Mouse (Mus musculus): ENCODE measurements at regions not wholly inside any gene's neighbourhood (a gene's known extent, or its start where the extent isn't known, plus 50 kb on each side); places are given as distances from the start of the nearest gene placed in this dataset.
A peak's percentile ranks its signal among the peaks of the same experiment; 100 is the strongest.

- no peak for DNase-seq
Measured at GRCm38 (mm10) chr7:68686396-68687139, 62.5 kb downstream of the Arrdc4 start.

GRCm38 (mm10) chr7:68682929-68683643 is 66.0 kb downstream of the Arrdc4 start:
- no peak for DNase-seq

DNA sequence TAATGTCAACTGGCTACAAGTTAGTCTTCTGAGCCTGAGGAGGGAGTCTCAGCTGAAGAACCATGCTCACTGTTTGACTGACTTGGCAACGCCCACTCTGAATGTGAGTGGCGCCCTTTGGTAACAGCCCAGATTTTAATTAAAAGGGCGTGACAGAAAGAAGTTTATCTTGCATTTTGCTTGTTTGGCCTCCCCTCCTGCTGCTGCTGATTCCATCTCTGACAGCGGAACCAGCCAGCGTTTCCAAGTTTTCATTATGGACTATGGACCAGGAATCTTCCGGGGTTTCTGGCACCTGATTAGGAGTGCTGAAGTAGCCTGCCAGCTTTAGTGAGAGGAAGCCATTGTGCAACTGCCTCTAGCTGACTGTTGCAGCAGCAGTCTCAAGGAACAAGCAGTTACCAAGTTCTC is 66.7 kb downstream of the Arrdc4 start:
- DNase-seq: peak; percentile 16 to 46

- no peak for DNase-seq
Measured at GRCm38 (mm10) chr7:68679770-68680169, 69.3 kb downstream of the Arrdc4 start.

- no peak for DNase-seq
Measured at GRCm38 (mm10) chr7:68667790-68668732, 81.0 kb downstream of the Arrdc4 start.

DNA sequence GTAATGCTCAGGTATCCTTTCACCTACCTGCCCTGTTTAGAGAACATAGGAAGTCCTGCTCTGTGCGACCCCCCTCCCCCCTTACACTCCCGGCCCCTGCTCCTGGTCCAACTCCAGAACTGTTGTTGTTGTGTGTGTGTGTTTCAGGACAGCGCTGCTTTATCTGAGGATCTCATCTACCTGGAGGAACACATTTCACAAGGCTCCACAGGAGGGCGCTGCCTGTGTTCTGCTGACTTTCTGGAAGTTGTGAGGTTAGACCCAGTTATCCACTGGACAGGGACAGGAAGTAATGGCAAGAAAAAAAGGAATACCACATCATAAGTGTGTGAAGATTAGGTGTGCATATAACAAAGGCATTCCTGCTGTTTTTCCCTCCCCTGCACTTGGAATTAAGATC is 81.8 kb downstream of the Arrdc4 start:
- DNase-seq: no peak

GRCm38 (mm10) chr7:68656354-68656753 is 92.7 kb downstream of the Arrdc4 start:
- no peak for DNase-seq

- DNase-seq: no peak
Measured at GRCm38 (mm10) chr7:68653534-68653933, 95.5 kb downstream of the Arrdc4 start.

DNA sequence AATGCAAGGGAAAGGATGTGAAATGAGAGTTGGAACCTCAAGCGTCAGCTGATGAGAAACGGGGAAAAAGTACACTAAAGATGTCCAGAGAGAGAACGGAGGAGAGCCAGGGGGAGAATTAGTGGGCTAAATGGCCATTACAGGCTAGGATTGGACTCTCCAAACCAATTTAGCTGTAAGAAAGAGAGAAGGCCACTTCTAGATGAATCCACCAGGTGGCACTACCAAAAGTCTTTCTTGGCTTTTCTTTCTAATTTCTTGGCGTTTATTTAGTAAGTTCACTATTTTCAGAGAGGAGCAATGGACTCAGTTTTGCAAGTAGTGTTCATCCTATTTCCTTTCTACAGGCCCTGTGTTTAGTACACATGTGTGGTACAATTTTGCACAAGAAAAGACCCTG is 97.6 kb downstream of the Arrdc4 start:
- peak; percentile 2 to 12 for DNase-seq

- no peak for DNase-seq
Measured at GRCm38 (mm10) chr7:68637556-68638215, 111.4 kb downstream of the Arrdc4 start.

- DNase-seq: no peak
Measured at GRCm38 (mm10) chr7:68621080-68621479, 128.0 kb downstream of the Arrdc4 start.

GRCm38 (mm10) chr7:68610499-68610898 is 138.5 kb downstream of the Arrdc4 start:
- DNase-seq: no peak

GRCm38 (mm10) chr7:68607170-68607569 is 141.9 kb downstream of the Arrdc4 start:
- DNase-seq: no peak

DNA sequence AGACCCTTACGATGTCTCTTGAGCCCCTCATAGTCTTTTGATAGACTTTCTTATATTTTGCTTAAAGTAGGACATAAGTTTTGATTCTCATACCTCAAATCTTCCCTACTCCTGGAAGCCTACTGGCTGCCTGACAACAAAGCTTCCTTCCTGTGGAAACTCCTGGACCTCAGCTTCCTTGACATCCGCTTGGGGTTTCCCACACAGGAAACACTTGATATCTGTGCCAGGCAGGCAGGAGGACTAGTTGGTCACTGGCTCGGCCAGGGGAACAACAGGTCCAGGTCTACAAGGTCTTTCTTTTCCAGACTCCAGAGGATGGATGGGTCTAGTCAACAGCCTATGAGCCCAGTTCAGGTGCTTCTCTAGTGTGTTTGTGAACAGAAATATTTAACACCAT is 142.8 kb downstream of the Arrdc4 start:
- peak; percentile 3 to 52 for DNase-seq

- DNase-seq: no peak
Measured at GRCm38 (mm10) chr7:68603711-68604110, 145.3 kb downstream of the Arrdc4 start.

- DNase-seq: peak in 1 of 2 experiments; percentile 9
Measured at GRCm38 (mm10) chr7:68602003-68602402, 147.0 kb downstream of the Arrdc4 start.

DNA sequence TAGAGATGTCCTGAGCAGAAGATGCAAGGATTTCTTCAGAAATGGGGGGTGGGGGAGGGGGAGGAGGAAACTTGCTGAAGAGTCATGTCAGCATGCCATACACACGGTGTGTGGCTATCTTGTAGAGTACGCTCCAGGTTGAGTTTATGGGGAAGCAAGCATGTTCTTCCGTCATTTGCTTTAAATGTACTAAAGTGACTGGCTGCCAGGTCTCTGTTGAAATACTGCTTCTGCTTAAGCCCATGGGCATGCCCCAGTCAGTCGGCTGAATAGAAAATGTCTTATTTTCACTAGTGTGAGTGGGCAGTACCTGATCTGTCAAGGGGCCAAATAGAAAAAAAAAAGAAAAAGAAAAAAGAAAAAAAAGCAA is 155.0 kb downstream of the Arrdc4 start:
- no peak for DNase-seq

- no peak for DNase-seq
Measured at GRCm38 (mm10) chr7:68593344-68594016, 155.6 kb downstream of the Arrdc4 start.

GRCm38 (mm10) chr7:68582540-68583325 is 166.3 kb downstream of the Arrdc4 start:
- no peak for DNase-seq

GRCm38 (mm10) chr7:68580650-68581049 is 168.4 kb downstream of the Arrdc4 start:
- DNase-seq: peak; percentile 12 to 77

GRCm38 (mm10) chr7:68579666-68580065 is 169.4 kb downstream of the Arrdc4 start:
- DNase-seq: peak; percentile 71 to 92

Measured in heart, adult 18-20 months (tissue).